Comparison of ENCODE assay signal across 8 mouse cellular contexts in the genomic region with DNA sequence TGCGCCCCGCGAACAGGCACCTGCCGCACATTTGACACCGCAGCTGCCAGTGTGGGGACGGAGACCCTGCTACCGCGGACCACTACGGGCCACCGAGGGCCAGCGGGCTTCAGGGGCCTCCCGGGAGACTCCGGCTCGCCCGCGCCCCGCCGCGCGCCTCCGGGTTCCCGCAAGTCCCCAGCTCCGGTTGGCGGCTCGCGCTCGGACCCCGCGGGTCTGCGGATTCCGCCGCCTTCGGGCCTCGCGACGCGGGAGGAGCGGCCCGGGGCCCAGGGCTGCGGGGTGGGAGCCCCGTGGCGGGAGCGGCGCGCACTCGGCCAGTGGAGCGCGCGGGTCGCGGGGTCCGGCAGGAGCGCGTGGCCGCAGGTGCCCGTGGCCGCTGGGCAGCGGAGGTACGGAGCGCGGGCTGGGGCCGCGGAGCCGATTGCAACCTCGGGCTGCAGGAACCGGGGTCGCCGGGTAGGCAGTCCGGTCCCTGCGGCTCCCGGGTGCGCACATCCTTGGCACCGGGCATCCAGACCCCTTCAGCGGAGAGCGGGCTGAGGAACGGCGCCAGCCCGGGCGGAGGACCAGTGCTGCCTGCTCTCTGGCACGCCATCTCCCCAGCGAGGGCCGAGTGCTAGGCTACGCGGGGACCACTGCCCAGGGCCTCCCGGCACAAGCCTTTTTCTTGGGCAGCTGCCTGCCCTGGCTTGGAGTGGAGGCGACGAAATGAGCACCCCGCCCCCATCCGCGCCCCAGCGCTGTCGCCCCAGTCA. TPM values are rescaled to one million over a fixed set of nuclear protein-coding genes. Genes with fewer than 3 reads are reported as not detected.
DNase-seq lines count a peak whose midpoint lies in the region; ATAC-seq and TF ChIP-seq lines count a peak whose summit lies in the region.

No protein-coding gene starts in this region.

- peaks cover 2% of the 10 kb centered on the region for H3K4me1 ChIP-seq in cerebellum, adult 2 months (ENCODE audit: control insufficient read depth, insufficient read depth, low read length)
- H3K4me1 ChIP-seq in forebrain, embryonic 14.5 days (ENCODE audit: control insufficient read depth, insufficient read depth, low read length): peaks cover 4% of the 10 kb centered on the region
- H3K4me1 ChIP-seq in kidney, embryonic 14.5 days (ENCODE audit: control insufficient read depth, insufficient read depth, low read length): peaks cover 12% of the 10 kb centered on the region; the same call in 1 of the 2 replicates
- peaks cover 9% of the 10 kb centered on the region; the same call in 1 of the 2 replicates for H3K4me1 ChIP-seq in lung, embryonic 16.5 days (replicated peaks; ENCODE audit: control insufficient read depth, insufficient read depth, low read length)
- peaks cover 12% of the 10 kb centered on the region for H3K4me1 ChIP-seq in small intestine, adult 2 months (ENCODE audit: control insufficient read depth, insufficient read depth, insufficient read length, low read length)

- no peaks in the 10 kb centered on the region for H3K27me3 ChIP-seq in cerebellum, adult 2 months (ENCODE audit: control insufficient read depth, insufficient read depth, low read length)
- peaks cover 35% of the 10 kb centered on the region for H3K27me3 ChIP-seq in forebrain, embryonic 14.5 days (replicated peaks; ENCODE audit: control insufficient read depth, insufficient read depth, low read length)
- peaks cover 39% of the 10 kb centered on the region for H3K27me3 ChIP-seq in kidney, embryonic 14.5 days (ENCODE audit: control insufficient read depth, insufficient read depth, low read length)
- peaks cover 42% of the 10 kb centered on the region for H3K27me3 ChIP-seq in lung, embryonic 16.5 days (ENCODE audit: control insufficient read depth, insufficient read depth, low read depth, low read length)
- H3K27me3 ChIP-seq in small intestine, adult 2 months (ENCODE audit: control insufficient read depth, insufficient read depth, low read length): peaks cover 27% of the 10 kb centered on the region

- H3K36me3 ChIP-seq in forebrain, embryonic 14.5 days (ENCODE audit: control insufficient read depth, insufficient read depth, low read length): no peaks in the 10 kb centered on the region
- no peaks in the 10 kb centered on the region for H3K36me3 ChIP-seq in kidney, embryonic 14.5 days (ENCODE audit: control insufficient read depth, insufficient read depth, low read length)
- H3K36me3 ChIP-seq in lung, embryonic 16.5 days (ENCODE audit: control insufficient read depth, insufficient read depth, low read length): no peaks in the 10 kb centered on the region
- H3K36me3 ChIP-seq in small intestine, adult 2 months (ENCODE audit: control insufficient read depth, insufficient read depth, low read length): no peaks in the 10 kb centered on the region

- TF ChIP-seq CTCF in cerebellum, adult 2 months (IDR thresholded peaks at IDR 0.05; ENCODE audit: borderline replicate concordance, insufficient read depth, low read depth, low read length): no peak
- TF ChIP-seq CTCF in small intestine, adult 2 months (IDR thresholded peaks at IDR 0.05; ENCODE audit: extremely low read depth, insufficient read length, insufficient replicate concordance, low read depth, low read length): no peak

- H3K4me3 ChIP-seq in cerebellum, adult 2 months (replicated peaks; ENCODE audit: insufficient read depth, low read depth, low read length): peak overlapping the region; percentile 55
- peak overlapping the region; percentile 54 for H3K4me3 ChIP-seq in forebrain, embryonic 14.5 days (ENCODE audit: low read depth, low read length)
- H3K4me3 ChIP-seq in kidney, embryonic 14.5 days (ENCODE audit: low read length): peak overlapping the region; percentile 60
- peak overlapping the region; percentile 59 for H3K4me3 ChIP-seq in lung, embryonic 16.5 days (ENCODE audit: low read length)
- H3K4me3 ChIP-seq in small intestine, adult 2 months (ENCODE audit: low read depth, low read length): peak overlapping the region; percentile 46

- H3K4me2 ChIP-seq in forebrain, embryonic 14.5 days (ENCODE audit: low read length): peak overlapping the region; percentile 99
- H3K4me2 ChIP-seq in kidney, embryonic 14.5 days (replicated peaks; ENCODE audit: low read depth, low read length): peak overlapping the region; percentile 99
- H3K4me2 ChIP-seq in lung, embryonic 16.5 days (ENCODE audit: low read depth, low read length): peak overlapping the region; percentile 91

- intact Hi-C loops in gastrocnemius, postnatal 36 days (cut with DNase I): no loop called here

- under 1% methylated on average over 92 of the region's 92 CpGs for WGBS in cerebellum, adult 2 months
- WGBS in forebrain, embryonic 14.5 days: under 1% methylated on average over 75 of the region's 92 CpGs
- under 1% methylated on average over 84 of the region's 92 CpGs for WGBS in kidney, embryonic 14.5 days
- under 1% methylated on average over 66 of the region's 92 CpGs for WGBS in lung, embryonic 16.5 days
- WGBS in small intestine, adult 2 months: 2% methylated on average over 92 of the region's 92 CpGs

- DNase-seq in ovary, postnatal 36 days (ENCODE audit: low spot score): peak; percentile 14
- no peak for DNase-seq in ovary, postnatal 14 days (ENCODE audit: low spot score)
- peak; percentile 61 to 66 for DNase-seq in cerebellum, adult 2 months
- DNase-seq in forebrain, embryonic 14.5 days (ENCODE audit: low spot score): peak; percentile 40
- no peak for DNase-seq in gastrocnemius, postnatal 36 days

- H3K9me3 ChIP-seq in forebrain, embryonic 14.5 days (replicated peaks; ENCODE audit: control insufficient read depth, low read length): no peaks in the 10 kb centered on the region
- no peaks in the 10 kb centered on the region for H3K9me3 ChIP-seq in kidney, embryonic 14.5 days (ENCODE audit: control insufficient read depth, low read length)
- H3K9me3 ChIP-seq in lung, embryonic 16.5 days (ENCODE audit: control insufficient read depth, low read length): no peaks in the 10 kb centered on the region

- ATAC-seq in forebrain, embryonic 14.5 days: peak; percentile 65
- peak; percentile 77 for ATAC-seq in kidney, embryonic 14.5 days (ENCODE audit: low FRiP score, low TSS enrichment)
- peak; percentile 63 for ATAC-seq in lung, embryonic 16.5 days (ENCODE audit: low read depth)

- peak overlapping the region; percentile 64 for H3K9ac ChIP-seq in forebrain, embryonic 14.5 days (ENCODE audit: low read length)
- H3K9ac ChIP-seq in kidney, embryonic 14.5 days (ENCODE audit: low read depth, low read length): peak overlapping the region; percentile 54
- peak overlapping the region; percentile 62 for H3K9ac ChIP-seq in lung, embryonic 16.5 days (ENCODE audit: low read length)

- no peak overlapping the region for H3K27ac ChIP-seq in cerebellum, adult 2 months (ENCODE audit: insufficient read depth, low read length)
- no peak overlapping the region for H3K27ac ChIP-seq in forebrain, embryonic 14.5 days (ENCODE audit: low read depth, low read length)
- H3K27ac ChIP-seq in kidney, embryonic 14.5 days (ENCODE audit: low read depth, low read length): no peak overlapping the region
- no peak overlapping the region for H3K27ac ChIP-seq in lung, embryonic 16.5 days (ENCODE audit: low read length)
- H3K27ac ChIP-seq in small intestine, adult 2 months (ENCODE audit: insufficient read depth, low read depth, low read length): no peak overlapping the region

- no peak for TF ChIP-seq POLR2A in cerebellum, adult 2 months (IDR thresholded peaks at IDR 0.05; ENCODE audit: borderline replicate concordance, insufficient read depth, low read length)
- no peak for TF ChIP-seq POLR2A in small intestine, adult 2 months (IDR thresholded peaks at IDR 0.05; ENCODE audit: low read depth, low read length)

RNA-seq across cellular contexts. Expression of a gene that starts 0.8 kb away (rescaled TPM):
- polyA plus RNA-seq in cerebellum, adult 2 months (2012; rRNA removed): 22.4 and 23.9 TPM in 2 replicates
- 0.22 and 0.74 TPM in 2 replicates for polyA plus RNA-seq in forebrain, embryonic 14.5 days (2014; fragmentation: Nextera tagmentation; extraction: Ambion mirVana)
- 0.06 and 0.07 TPM in 2 replicates for polyA plus RNA-seq in kidney, embryonic 14.5 days (2014; fragmentation: Nextera tagmentation; extraction: Ambion mirVana)
- polyA plus RNA-seq in lung, embryonic 16.5 days (2015; fragmentation: Nextera tagmentation; extraction: Ambion mirVana): 0.98 and 1.0 TPM in 2 replicates
- polyA plus RNA-seq in small intestine, adult 2 months (2012; rRNA removed): not detected in 2 replicates
- not detected for total RNA-seq in gastrocnemius, postnatal 36 days (2021)

RNA-seq across cellular contexts. Expression of a gene that starts 57.3 kb away (rescaled TPM):
- polyA plus RNA-seq in cerebellum, adult 2 months (2012; rRNA removed): 7.4 and 8.0 TPM in 2 replicates
- polyA plus RNA-seq in forebrain, embryonic 14.5 days (2014; fragmentation: Nextera tagmentation; extraction: Ambion mirVana): 0.32 and 0.34 TPM in 2 replicates
- polyA plus RNA-seq in kidney, embryonic 14.5 days (2014; fragmentation: Nextera tagmentation; extraction: Ambion mirVana): 0.18 TPM in 1 of 2 replicates, not detected in the other
- polyA plus RNA-seq in lung, embryonic 16.5 days (2015; fragmentation: Nextera tagmentation; extraction: Ambion mirVana): not detected in 2 replicates
- 1.1 and 1.4 TPM in 2 replicates for polyA plus RNA-seq in small intestine, adult 2 months (2012; rRNA removed)
- 1 to 10 TPM; 1.9 to 2.6 TPM for total RNA-seq in gastrocnemius, postnatal 36 days (2021)

Comparison
In these comparisons a context has a peak if more than half of its experiments do, and no peak if none do; other contexts are left out.
1. DNase-seq: peak in ovary, postnatal 36 days (single experiment), cerebellum, adult 2 months (2 of 2) and forebrain, embryonic 14.5 days (single experiment); none in ovary, postnatal 14 days (single experiment) and gastrocnemius, postnatal 36 days (0 of 2).
2. RNA of a gene that starts 0.8 kb away (polyA plus RNA-seq): 22.4 to 23.9 TPM in cerebellum, adult 2 months; 0.98 to 1.0 TPM in lung, embryonic 16.5 days, 0.22 to 0.74 TPM in forebrain, embryonic 14.5 days, 0.06 to 0.07 TPM in kidney, embryonic 14.5 days and not detected in small intestine, adult 2 months; every median in the first group is over 10 times any median in the second.
3. Peak in every context shown above with its lines, with median percentiles within 50 percentile points of each other: H3K4me3 ChIP-seq, ATAC-seq, H3K4me2 ChIP-seq and H3K9ac ChIP-seq.